Mouse (Mus musculus) midbrain, embryonic 11.5 days (tissue): ENCODE data around the gene Slc8a2. TPM values are rescaled to one million over a fixed set of nuclear protein-coding genes. Genes with fewer than 3 reads are reported as not detected.

Experiments used
- ATAC-seq: fragments of 200-750 bp; cut with Nextera tagmentation; 2 replicates; pipeline ENCODE4 v1.8.0; 2017; ENCODE audit warnings: moderate TSS enrichment, moderate library complexity; ENCODE audit not compliant: low FRiP score
- DNase-seq: peaks from one replicate; pipeline ENCODE4 v3.0.0; 2015; ENCODE audit warnings: low spot score; ENCODE audit errors: missing footprints
- H3K27ac ChIP-seq: fragments of 300-500 bp; sonication (generic); 2 replicates; pipeline ENCODE4 v1.5.1; 2014; ENCODE audit warnings: low read depth, low read length
- H3K27me3 ChIP-seq: fragments of 300-500 bp; sonication (generic); 2 replicates; pipeline ENCODE4 v1.6.1; 2014; ENCODE audit warnings: mild to moderate bottlenecking, low read length, moderate library complexity, mixed read lengths; ENCODE audit not compliant: control insufficient read depth, insufficient read depth
- H3K36me3 ChIP-seq: fragments of 300-500 bp; sonication (generic); 2 replicates; pipeline ENCODE4 v1.6.1; 2014; ENCODE audit warnings: mild to moderate bottlenecking, low read length, moderate library complexity, mixed read lengths; ENCODE audit not compliant: control insufficient read depth, insufficient read depth
- H3K4me1 ChIP-seq: fragments of 300-500 bp; sonication (generic); 2 replicates; pipeline ENCODE4 v1.6.1; 2014; ENCODE audit warnings: low read length; ENCODE audit not compliant: control insufficient read depth, insufficient read depth
- H3K4me2 ChIP-seq: fragments of 300-500 bp; sonication (generic); 2 replicates; pipeline ENCODE4 v1.6.1; 2014; ENCODE audit warnings: mild to moderate bottlenecking, moderate library complexity
- H3K4me3 ChIP-seq: fragments of 300-500 bp; sonication (generic); 2 replicates; pipeline ENCODE4 v1.5.1; 2014; ENCODE audit warnings: low read depth, low read length
- H3K9ac ChIP-seq: fragments of 300-500 bp; sonication (generic); 2 replicates; pipeline ENCODE4 v1.6.1; 2014; ENCODE audit warnings: low read length
- H3K9me3 ChIP-seq: fragments of 300-500 bp; sonication (generic); 2 replicates; pipeline ENCODE4 v1.6.1; 2016; ENCODE audit warnings: low read length; ENCODE audit not compliant: control insufficient read depth
- WGBS: fragments of 180-500 bp; shearing (Covaris S2); extraction: QIAGEN DNeasy Blood & Tissue Kit; methylation state at CpG from one replicate; pipeline ENCODE4 v1.1.7; 2014; 5-methylcytosine and 5-hydroxymethylcytosine counted together
- polyA plus RNA-seq: library from polyadenylated mRNA; unstranded; fragments of >200 nt; fragmentation: Nextera tagmentation; extraction: Ambion mirVana; gene quantifications from 2 replicates; pipeline ENCODE4 v1.2.1, GENCODE M21; 2014

Gene Slc8a2
- polyA plus RNA-seq, 1 experiment from 2014 or later: 0.27 TPM

DNA sequence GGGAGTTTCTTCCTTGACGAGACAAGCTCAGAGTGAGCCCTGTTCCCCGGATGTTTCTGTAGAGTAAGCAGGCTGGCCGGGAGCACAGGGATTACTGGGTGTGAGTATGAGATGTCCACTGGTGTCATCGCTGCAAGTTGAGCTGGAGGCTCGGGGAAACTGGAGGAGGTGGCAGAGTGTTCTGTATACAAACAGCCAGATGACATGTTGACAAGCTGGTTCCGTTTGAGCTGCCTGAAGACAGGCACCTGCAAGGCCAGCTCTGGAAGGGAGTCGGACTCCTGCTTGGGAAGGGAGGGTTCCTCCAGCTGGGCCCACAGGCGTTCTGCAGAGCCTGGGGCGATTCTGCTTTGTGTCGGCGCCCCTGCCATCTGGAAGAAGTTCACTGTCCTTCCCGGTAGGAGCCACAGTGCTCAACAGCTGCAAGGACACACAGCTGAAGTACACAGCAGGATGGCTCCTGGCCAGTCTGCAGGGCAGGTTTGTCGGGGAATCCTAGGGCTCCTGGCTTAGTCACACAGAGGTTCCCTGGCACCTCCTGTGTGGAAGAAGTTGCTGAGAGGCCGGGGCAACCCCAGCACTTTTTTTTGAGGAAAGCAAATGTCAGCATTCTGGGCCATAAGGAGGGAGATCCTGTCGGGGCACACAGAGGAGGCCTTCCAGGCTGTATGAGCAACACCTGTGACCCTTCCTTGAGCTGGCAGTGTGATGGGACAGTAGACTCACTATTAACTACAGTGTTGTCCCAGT lies 27.7 kb upstream of the Slc8a2 start:
- Histone ChIP-seq H3K27me3 (no peaks in the 10 kb centered on the region), H3K27ac (no peak overlapping the region), H3K4me1 (peaks cover 12% of the 10 kb centered on the region), H3K4me2 (no peak overlapping the region), H3K4me3 (no peak overlapping the region), H3K36me3 (0 out of 2 replicates have a peak, but pooled peaks cover 2% of the 10 kb centered on the region), H3K9ac (no peak overlapping the region), H3K9me3 (no peaks in the 10 kb centered on the region)
- WGBS: 85% methylated on average over 15 of the region's 15 CpGs
- ATAC-seq (no peak), DNase-seq (no peak)

DNA sequence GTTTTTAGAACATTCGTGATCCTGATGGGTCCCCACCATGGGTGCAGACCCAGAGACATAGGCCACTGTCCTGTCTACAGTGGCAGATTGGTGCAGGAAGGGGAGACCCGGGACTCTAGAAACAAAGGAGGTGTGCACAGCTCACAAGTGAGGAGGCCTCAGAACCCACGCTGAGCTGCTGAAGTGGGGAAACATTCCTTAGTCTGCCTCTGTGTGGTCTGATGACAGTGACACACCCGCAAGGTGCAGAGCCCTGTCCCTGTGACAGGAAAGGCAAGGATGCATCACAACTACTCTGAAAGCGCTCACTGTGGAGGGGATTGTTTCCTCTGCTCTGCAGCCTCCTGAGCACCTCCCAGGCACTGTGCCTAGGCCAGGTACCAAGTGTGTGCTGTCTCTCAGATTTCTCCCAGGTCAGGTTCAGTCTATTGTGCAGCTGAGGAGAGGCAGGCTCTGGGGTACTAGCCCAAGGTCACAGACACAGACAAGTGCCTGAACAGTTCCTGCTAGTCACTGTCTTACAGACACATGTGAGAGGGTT lies 26.9 kb upstream of the Slc8a2 start:
- H3K9me3 ChIP-seq: no peaks in the 10 kb centered on the region
- no peak overlapping the region for H3K27ac ChIP-seq
- H3K4me3 ChIP-seq: no peak overlapping the region
- ATAC-seq (no peak), DNase-seq (no peak)
- no peaks in the 10 kb centered on the region for H3K27me3 ChIP-seq
- no peak overlapping the region for H3K4me2 ChIP-seq
- 86% methylated on average over 5 of the region's 5 CpGs for WGBS
- H3K9ac ChIP-seq: no peak overlapping the region
- peaks cover 12% of the 10 kb centered on the region for H3K4me1 ChIP-seq
- 0 out of 2 replicates have a peak, but pooled peaks cover 2% of the 10 kb centered on the region for H3K36me3 ChIP-seq

DNA sequence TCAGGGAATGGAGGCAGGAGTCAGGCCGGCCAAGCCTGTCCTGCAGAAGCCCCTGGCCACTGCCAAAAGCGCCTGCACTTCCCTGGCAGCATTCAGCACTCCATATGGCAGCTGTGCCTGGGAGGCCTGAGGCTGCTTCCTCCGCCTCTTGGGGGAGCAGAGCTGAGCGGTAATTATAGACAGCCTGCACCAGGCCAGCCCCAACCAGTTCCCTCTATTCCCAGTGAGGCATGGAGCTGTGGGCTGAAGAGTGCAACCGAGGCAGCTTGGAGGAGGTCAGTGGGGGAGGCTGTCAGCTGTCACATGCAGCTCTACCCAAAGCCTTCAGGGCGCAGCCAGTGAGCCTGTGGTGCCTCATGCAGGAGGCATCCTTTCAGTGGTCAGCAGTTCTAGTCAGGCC lies 25.9 kb upstream of the Slc8a2 start:
- Histone ChIP-seq H3K4me3 (no peak overlapping the region), H3K9ac (no peak overlapping the region), H3K27ac (no peak overlapping the region), H3K9me3 (no peaks in the 10 kb centered on the region), H3K27me3 (no peaks in the 10 kb centered on the region), H3K4me2 (no peak overlapping the region), H3K4me1 (peaks cover 12% of the 10 kb centered on the region), H3K36me3 (0 out of 2 replicates have a peak, but pooled peaks cover 2% of the 10 kb centered on the region)
- 85% methylated on average over 6 of the region's 6 CpGs for WGBS
- DNase-seq (no peak), ATAC-seq (no peak)

DNA sequence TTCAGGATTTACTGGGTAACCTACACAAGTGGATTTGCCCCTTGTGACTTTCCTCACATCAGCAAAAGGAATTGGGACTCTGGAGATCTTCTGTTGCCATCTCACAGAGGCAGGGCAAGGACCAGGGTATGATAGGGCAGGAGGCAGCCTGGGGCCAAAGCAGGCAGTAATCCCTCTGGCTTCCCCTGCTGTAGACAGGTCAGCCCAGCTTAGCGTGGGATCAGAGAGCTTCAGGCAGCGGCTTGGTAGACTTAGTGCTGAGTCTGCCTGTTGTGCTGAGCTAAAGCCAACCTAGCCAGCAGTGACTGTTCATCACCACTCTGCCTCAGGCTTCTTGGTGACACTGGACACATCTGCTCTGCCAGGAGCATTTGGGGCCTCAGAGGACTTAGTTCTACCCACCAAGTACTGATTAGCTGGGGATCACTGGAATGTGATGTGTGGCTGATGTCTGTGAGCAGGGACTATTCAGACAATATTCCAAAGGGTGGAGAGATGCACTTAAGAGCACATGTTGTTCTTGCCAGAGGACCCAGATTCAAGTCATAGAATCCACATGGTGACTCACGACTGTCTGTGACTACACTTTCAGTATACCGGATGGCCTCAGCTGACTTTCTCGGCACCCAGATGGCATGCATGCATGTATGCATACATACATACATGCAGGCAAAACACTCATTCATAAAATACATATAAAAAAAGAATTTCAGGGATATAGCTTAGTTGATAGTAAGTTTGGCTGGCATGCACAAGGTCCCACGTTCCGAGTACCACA lies 24.8 kb upstream of the Slc8a2 start:
- DNase-seq (no peak), ATAC-seq (no peak)
- Histone ChIP-seq H3K4me3 (no peak overlapping the region), H3K36me3 (peaks cover 7% of the 10 kb centered on the region), H3K4me1 (peaks cover 2% of the 10 kb centered on the region), H3K9me3 (no peaks in the 10 kb centered on the region), H3K27me3 (no peaks in the 10 kb centered on the region), H3K9ac (no peak overlapping the region), H3K27ac (no peak overlapping the region), H3K4me2 (no peak overlapping the region)
- WGBS: 92% methylated on average over 7 of the region's 7 CpGs

DNA sequence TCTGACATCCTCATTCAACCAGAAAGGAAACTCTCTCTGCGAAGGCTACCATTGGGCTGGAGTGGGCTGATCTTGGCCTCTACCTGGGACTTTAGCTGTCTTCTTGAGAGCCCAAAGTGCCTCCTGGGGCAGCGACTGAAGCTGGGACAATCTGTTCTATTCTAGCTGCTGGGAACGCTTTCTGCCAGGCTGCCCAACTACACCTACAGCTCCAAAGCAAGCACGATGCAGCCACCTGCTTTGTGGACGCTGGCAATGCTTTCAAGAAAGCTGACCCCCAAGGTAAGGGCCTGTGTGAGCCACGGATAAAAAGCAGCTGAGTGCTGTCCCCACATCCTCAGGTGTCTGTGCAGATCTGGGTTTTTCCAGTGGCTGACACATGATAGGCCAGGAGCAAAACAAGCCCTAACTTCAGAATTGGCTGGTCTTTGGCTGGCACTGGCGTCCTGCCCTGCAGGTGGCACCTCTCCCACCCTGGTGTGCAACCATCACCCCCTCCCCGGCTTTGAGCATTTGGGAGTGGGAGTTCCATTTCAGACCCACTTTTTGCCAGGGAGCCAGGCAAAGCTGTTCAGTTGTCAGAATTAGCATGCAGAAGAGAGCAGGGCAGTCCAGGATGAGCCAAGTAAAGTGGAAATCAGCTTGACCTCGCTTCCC lies 20.6 kb upstream of the Slc8a2 start:
- WGBS: 93% methylated on average over 9 of the region's 9 CpGs
- DNase-seq (no peak), ATAC-seq (no peak)
- H3K9ac ChIP-seq: no peak overlapping the region
- H3K9me3 ChIP-seq: no peaks in the 10 kb centered on the region
- H3K27me3 ChIP-seq: no peaks in the 10 kb centered on the region
- H3K4me1 ChIP-seq: no peaks in the 10 kb centered on the region
- H3K36me3 ChIP-seq: peaks cover 22% of the 10 kb centered on the region
- no peak overlapping the region for H3K4me3 ChIP-seq
- no peak overlapping the region for H3K27ac ChIP-seq
- H3K4me2 ChIP-seq: no peak overlapping the region

- H3K4me3 ChIP-seq: no peak overlapping the region
- DNase-seq: no peak
- no peaks in the 10 kb centered on the region for H3K9me3 ChIP-seq
- H3K27ac ChIP-seq: no peak overlapping the region
- H3K4me1 ChIP-seq: no peaks in the 10 kb centered on the region
- WGBS: 90% methylated on average over 8 of the region's 8 CpGs
- H3K9ac ChIP-seq: no peak overlapping the region
- peaks cover 25% of the 10 kb centered on the region for H3K36me3 ChIP-seq
- H3K27me3 ChIP-seq: no peaks in the 10 kb centered on the region
- ATAC-seq: no peak
- H3K4me2 ChIP-seq: no peak overlapping the region
Observed at GRCm38 (mm10) chr7:16110158-16110557, 19.5 kb upstream of the Slc8a2 start.

- Histone ChIP-seq H3K27ac (no peak overlapping the region), H3K4me3 (no peak overlapping the region), H3K9me3 (no peaks in the 10 kb centered on the region), H3K4me2 (no peak overlapping the region), H3K36me3 (peaks cover 31% of the 10 kb centered on the region), H3K4me1 (no peaks in the 10 kb centered on the region), H3K27me3 (no peaks in the 10 kb centered on the region), H3K9ac (no peak overlapping the region)
- DNase-seq (no peak), ATAC-seq (no peak)
- WGBS: 90% methylated on average over 7 of the region's 7 CpGs
Observed at GRCm38 (mm10) chr7:16111284-16112090, 18.1 kb upstream of the Slc8a2 start.

- Histone ChIP-seq H3K4me2 (no peak overlapping the region), H3K9ac (no peak overlapping the region), H3K36me3 (peaks cover 21% of the 10 kb centered on the region), H3K9me3 (no peaks in the 10 kb centered on the region), H3K4me1 (no peaks in the 10 kb centered on the region), H3K27me3 (no peaks in the 10 kb centered on the region), H3K27ac (no peak overlapping the region), H3K4me3 (no peak overlapping the region)
- DNase-seq (no peak), ATAC-seq (no peak)
- WGBS: 93% methylated on average over 7 of the region's 7 CpGs
Observed at GRCm38 (mm10) chr7:16116418-16116817, 13.2 kb upstream of the Slc8a2 start.
